Mouse (Mus musculus): ENCODE measurements around the gene Tmem253. TPM values are rescaled to one million over a fixed set of nuclear protein-coding genes. Genes with fewer than 3 reads are reported as not detected.

The Tmem253 gene
- total RNA-seq, 2 experiments from 2014 or later, result 0.37 TPM; not detected in 1

GRCm38 (mm10) chr14:52009841-52010240 lies 5.6 kb upstream of the Tmem253 start:
- no peak for DNase-seq (ENCODE audit: extremely low spot score in 1 of 2, low spot score in 2 of 2)
- H3K4me3 ChIP-seq, result no peak overlapping the region
- no peak for TF ChIP-seq CTCF (IDR thresholded peaks at IDR 0.05)
- H3K27ac ChIP-seq, result no peak overlapping the region
- intact Hi-C loops (cut with DNase I), result loop anchor here (2.0 kb wide), 1 partner anchor 107 kb away; no protein-coding TSS in a partner anchor

DNA sequence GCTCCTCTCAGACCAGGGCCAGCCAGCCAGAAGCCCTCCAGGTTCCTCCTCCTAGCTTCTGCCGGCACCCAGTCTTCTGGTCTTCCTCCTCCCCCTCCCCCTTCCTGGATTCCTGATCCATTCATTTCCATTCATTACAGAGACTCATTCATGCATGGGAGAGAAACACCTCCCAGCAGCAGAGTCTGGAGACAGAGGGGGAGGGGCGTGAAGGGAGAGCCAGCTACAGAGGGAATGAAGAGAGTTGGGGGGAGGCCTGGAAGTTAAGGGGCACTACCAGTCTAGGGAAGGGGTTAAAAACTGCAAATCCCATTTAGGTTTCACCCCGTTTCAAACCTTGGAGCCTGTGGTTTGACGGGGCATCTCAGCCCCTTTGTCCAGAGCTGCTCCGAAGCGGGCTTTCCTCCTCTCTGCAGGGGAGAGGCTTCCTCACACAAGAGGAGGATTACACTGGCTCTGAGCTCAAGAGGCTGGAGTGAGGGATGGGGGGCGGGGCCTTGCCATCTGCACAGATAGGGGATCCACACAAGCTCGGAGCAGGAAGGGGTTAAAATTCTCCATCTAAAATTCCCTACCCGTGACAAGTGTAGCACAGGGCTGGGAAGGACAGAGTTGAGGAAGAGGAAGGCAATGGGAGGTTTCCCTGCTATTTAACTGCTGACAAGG lies 4.9 kb upstream of the Tmem253 start:
- TF ChIP-seq CTCF (IDR thresholded peaks at IDR 0.05), result no peak
- peak overlapping the region; percentile 26; the same call in 1 of the 2 replicates for H3K27ac ChIP-seq
- DNase-seq (ENCODE audit: extremely low spot score in 1 of 2, low spot score in 2 of 2), result peak in 1 of 2 experiments; percentile 58
- no peak overlapping the region for H3K4me3 ChIP-seq
- intact Hi-C loops (cut with DNase I), result no loop called here

DNA sequence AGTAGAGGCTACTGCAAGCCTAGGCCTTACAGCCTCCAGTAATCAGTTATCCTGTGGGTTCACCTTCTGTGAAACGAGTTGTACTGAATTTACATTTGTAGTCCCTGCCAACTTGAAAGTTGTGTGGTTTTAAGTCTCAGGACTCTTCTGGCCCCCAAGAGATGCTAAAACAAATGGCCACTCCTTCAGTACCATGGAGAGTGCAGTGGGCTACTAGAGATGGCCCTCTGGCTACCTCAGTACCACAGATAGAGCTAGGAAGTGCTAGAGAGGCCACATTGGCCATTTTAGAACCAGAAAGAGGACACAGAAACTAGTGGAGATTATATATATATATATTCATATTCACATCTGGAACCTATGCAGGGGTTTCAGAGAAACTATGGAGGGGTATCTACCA lies 3.8 kb upstream of the Tmem253 start:
- no peak for TF ChIP-seq CTCF (IDR thresholded peaks at IDR 0.05)
- no peak for DNase-seq (ENCODE audit: extremely low spot score in 1 of 2, low spot score in 2 of 2)
- intact Hi-C loops (cut with DNase I), result loop anchor here (1.0 kb wide), 1 partner anchor 9 kb away; the partner anchor contains the start of gene Zfp219
- H3K27ac ChIP-seq, result no peak overlapping the region
- no peak overlapping the region for H3K4me3 ChIP-seq

DNA sequence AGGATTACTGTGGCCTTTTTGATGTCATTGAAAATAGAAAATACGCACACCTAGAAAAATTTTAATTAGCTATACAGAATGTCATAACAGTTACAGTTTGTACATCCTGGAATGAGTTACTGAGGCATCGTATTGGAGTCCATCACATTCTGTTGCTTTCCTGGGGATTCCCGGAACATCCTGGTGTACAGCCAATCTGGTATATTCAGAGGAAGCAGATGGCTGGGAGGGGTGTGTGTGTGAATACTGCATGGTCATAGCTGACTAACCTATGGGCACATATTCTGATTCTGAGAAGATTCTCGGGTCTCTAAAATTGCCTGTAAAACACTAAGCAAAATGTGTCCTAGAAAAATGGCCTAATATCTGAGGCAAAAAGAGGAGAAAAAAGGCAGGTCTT lies 3.4 kb upstream of the Tmem253 start:
- 0 out of 2 replicates have a peak overlapping the region, but pooled peaks have one; percentile 60 for H3K27ac ChIP-seq
- no peak overlapping the region for H3K4me3 ChIP-seq
- no peak for TF ChIP-seq CTCF (IDR thresholded peaks at IDR 0.05)
- DNase-seq (ENCODE audit: extremely low spot score in 1 of 2, low spot score in 2 of 2), result peak in 1 of 2 experiments; percentile 66
- intact Hi-C loops (cut with DNase I), result loop anchor here (1.0 kb wide), 1 partner anchor 8 kb away; the partner anchor contains the start of gene Zfp219

DNA sequence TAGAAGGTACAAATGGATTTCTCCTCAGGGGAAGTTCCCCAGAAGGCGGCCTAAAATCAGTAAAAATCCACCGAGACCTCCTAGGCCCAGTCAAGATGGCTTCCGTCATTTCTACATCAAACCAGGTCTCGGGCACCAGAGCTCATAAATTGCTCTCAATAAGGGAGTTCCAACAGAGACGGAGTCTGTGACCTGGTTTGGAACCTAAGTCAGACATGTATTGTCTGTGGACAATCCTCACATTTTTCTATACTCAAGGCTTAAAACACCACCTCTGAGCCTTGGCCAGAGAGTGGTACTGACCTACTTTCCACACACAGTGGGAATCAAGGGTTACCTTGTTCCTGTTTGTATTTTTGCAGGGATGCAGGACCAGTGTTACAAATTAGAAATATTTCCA lies 2.9 kb upstream of the Tmem253 start:
- no peak for DNase-seq (ENCODE audit: extremely low spot score in 1 of 2, low spot score in 2 of 2)
- Histone ChIP-seq H3K27ac (0 out of 2 replicates have a peak overlapping the region, but pooled peaks have one; percentile 60), H3K4me3 (no peak overlapping the region)
- no peak for TF ChIP-seq CTCF (IDR thresholded peaks at IDR 0.05)
- intact Hi-C loops (cut with DNase I), result loop anchor here (1.0 kb wide), 1 partner anchor 8 kb away; the partner anchor contains the start of gene Zfp219

- no peak for TF ChIP-seq CTCF (IDR thresholded peaks at IDR 0.05)
- DNase-seq (ENCODE audit: extremely low spot score in 1 of 2, low spot score in 2 of 2), result no peak
- no peak overlapping the region for H3K4me3 ChIP-seq
- H3K27ac ChIP-seq, result 0 out of 2 replicates have a peak overlapping the region, but pooled peaks have one; percentile 60
- intact Hi-C loops (cut with DNase I), result no loop called here
Observed at GRCm38 (mm10) chr14:52013021-52013610, 2.3 kb upstream of the Tmem253 start.

GRCm38 (mm10) chr14:52013771-52014219 lies 1.7 kb upstream of the Tmem253 start:
- TF ChIP-seq CTCF (IDR thresholded peaks at IDR 0.05), result no peak
- no peak for DNase-seq (ENCODE audit: extremely low spot score in 1 of 2, low spot score in 2 of 2)
- intact Hi-C loops (cut with DNase I), result no loop called here
- H3K27ac ChIP-seq, result peak overlapping the region; percentile 72
- peak overlapping the region; percentile 45 for H3K4me3 ChIP-seq

DNA sequence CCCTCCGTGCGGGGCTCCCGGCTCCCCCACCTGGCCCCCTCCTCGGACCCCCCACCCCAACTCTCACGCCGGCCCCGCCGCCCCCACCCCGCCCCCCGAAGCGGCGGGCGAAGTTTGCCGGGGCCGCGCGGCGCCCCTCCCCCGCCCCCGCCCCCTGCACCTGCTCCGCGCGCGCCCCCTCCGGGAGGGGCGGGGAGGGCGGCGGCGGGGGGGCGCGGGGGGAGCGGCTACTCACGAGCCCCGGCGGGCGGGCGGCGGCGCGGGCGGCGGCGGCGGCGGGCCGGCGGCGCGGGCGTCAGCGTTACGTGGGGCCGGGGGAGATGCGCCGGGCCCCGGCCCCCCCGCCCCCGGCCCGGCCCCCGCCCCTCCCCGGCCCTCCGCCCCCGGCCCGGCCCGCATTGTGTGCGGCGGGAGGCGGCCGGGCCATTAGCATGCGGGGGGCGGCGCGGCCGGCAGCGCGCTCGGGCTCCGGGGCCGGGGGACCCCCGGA lies 1.1 kb upstream of the Tmem253 start:
- no peak for TF ChIP-seq CTCF (IDR thresholded peaks at IDR 0.05)
- Histone ChIP-seq H3K27ac (peak overlapping the region; percentile 82), H3K4me3 (peak overlapping the region; percentile 59)
- intact Hi-C loops (cut with DNase I), result no loop called here
- no peak for DNase-seq (ENCODE audit: extremely low spot score in 1 of 2, low spot score in 2 of 2)

- DNase-seq (ENCODE audit: extremely low spot score in 1 of 2, low spot score in 2 of 2), result no peak
- intact Hi-C loops (cut with DNase I), result no loop called here
- H3K4me3 ChIP-seq, result peak overlapping the region; percentile 59
- peak overlapping the region; percentile 82 for H3K27ac ChIP-seq
- TF ChIP-seq CTCF (IDR thresholded peaks at IDR 0.05), result no peak; the same call in 1 of the 2 replicates
Observed at GRCm38 (mm10) chr14:52014761-52015311, 622 bp upstream of the Tmem253 start.

DNA sequence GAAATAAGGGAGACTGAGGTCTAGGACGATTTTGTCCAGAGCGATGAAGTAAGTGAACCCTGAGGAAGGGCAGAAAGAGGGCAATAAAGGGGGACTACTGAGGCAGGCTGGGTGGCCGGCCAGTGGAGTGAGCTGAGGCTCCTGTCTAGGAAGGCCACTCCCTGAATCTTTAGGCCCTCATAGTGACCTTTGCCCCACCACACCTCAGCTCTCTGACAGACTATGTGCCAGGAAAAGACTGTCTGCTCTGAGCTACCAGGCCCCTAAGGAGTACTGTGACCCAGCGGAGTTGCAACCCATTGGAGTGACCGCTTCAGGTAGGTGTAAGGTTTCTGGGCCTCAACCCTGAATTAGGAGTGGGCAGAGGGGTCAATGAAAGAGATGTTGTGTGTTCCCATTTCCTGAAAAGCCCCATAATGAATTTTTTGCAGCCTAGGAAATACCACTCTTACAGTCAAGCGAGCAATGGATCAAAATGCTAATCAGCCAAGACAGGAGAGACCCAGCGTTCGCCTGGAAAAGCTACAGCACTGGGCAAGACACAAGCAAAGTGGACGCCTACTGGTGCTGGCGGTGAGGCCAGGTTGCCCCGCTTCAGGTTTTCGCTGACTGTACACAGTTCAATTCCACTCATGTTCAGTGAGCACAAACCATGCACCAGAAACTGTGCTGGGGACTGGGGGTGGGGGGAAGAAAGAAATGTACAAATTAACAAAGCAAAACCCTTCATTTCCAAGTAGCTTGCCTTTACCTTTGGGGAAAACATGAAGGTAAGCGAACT lies 1.4 kb downstream of the Tmem253 start:
- Histone ChIP-seq H3K27ac (no peak overlapping the region), H3K4me3 (no peak overlapping the region)
- intact Hi-C loops (cut with DNase I), result no loop called here
- no peak for DNase-seq (ENCODE audit: extremely low spot score in 1 of 2, low spot score in 2 of 2)
- no peak for TF ChIP-seq CTCF (IDR thresholded peaks at IDR 0.05)

- Histone ChIP-seq H3K27ac (no peak overlapping the region), H3K4me3 (no peak overlapping the region)
- no peak for DNase-seq (ENCODE audit: extremely low spot score in 1 of 2, low spot score in 2 of 2)
- TF ChIP-seq CTCF (IDR thresholded peaks at IDR 0.05), result no peak
- intact Hi-C loops (cut with DNase I), result no loop called here
Observed at GRCm38 (mm10) chr14:52017662-52018061, 2.2 kb downstream of the Tmem253 start.

Measured in left cerebral cortex, adult 2 months (tissue).